Mouse (Mus musculus) kidney, postnatal 0 days (tissue): ENCODE results near the gene Slc25a27. TPM values are rescaled to one million over a fixed set of nuclear protein-coding genes. Genes with fewer than 3 reads are reported as not detected.

Experiments
- ATAC-seq: fragments of 200-750 bp; cut with Nextera tagmentation; replicated peaks from 2 replicates; pipeline ENCODE4 v1.8.0; 2017; ENCODE audit warnings: low read depth, moderate number of reproducible peaks, moderate TSS enrichment, moderate library complexity; ENCODE audit not compliant: low FRiP score
- DNase-seq: peaks from one replicate; pipeline ENCODE4 v3.0.0-alpha.2; 2016; ENCODE audit warnings: low spot score
- H3K27ac ChIP-seq: fragments of 300-500 bp; sonication (generic); 2 replicates; pipeline ENCODE4 v1.5.1; 2014; ENCODE audit warnings: mild to moderate bottlenecking
- H3K27me3 ChIP-seq: fragments of 300-500 bp; sonication (generic); 2 replicates; pipeline ENCODE4 v1.6.1; 2014; ENCODE audit warnings: low read length, mixed read lengths; ENCODE audit not compliant: insufficient read depth
- H3K36me3 ChIP-seq: fragments of 300-500 bp; sonication (generic); 2 replicates; pipeline ENCODE4 v1.6.1; 2014; ENCODE audit warnings: low read length, mixed read lengths; ENCODE audit not compliant: insufficient read depth
- H3K4me1 ChIP-seq: fragments of 300-500 bp; sonication (generic); replicated peaks from 2 replicates; pipeline ENCODE4 v1.6.1; 2014; ENCODE audit warnings: antibody characterized with exemption, low read length, mixed read lengths; ENCODE audit not compliant: insufficient read depth
- H3K4me2 ChIP-seq: fragments of 300-500 bp; sonication (generic); 2 replicates; pipeline ENCODE4 v1.6.1; 2014; ENCODE audit warnings: mild to moderate bottlenecking, low read length, moderate library complexity, mixed read lengths
- H3K4me3 ChIP-seq: fragments of 300-500 bp; sonication (generic); replicated peaks from 2 replicates; pipeline ENCODE4 v1.5.1; 2014; ENCODE audit warnings: low read depth, low read length
- H3K9ac ChIP-seq: fragments of 300-500 bp; sonication (generic); 2 replicates; pipeline ENCODE4 v1.6.1; 2014; ENCODE audit warnings: low read depth, low read length
- H3K9me3 ChIP-seq: fragments of 300-500 bp; sonication (generic); replicated peaks from 2 replicates; pipeline ENCODE4 v1.6.1; 2016; ENCODE audit warnings: low read length, inconsistent platforms, mixed read lengths
- CTCF ChIP-seq: IDR thresholded peaks from 2 replicates; pipeline ENCODE4 v1.5.1; 2016; ENCODE audit warnings: antibody characterized with exemption, low read depth, mild to moderate bottlenecking, moderate library complexity
- WGBS: fragments of 180-500 bp; shearing (Covaris S2); extraction: QIAGEN DNeasy Blood & Tissue Kit; methylation state at CpG from one replicate; pipeline ENCODE4 v1.1.7; 2014; 5-methylcytosine and 5-hydroxymethylcytosine counted together
- polyA plus RNA-seq: library from polyadenylated mRNA; unstranded; fragments of >200 nt; fragmentation: Nextera tagmentation; extraction: Ambion mirVana; gene quantifications from 2 replicates; pipeline ENCODE4 v1.2.1, GENCODE M21; 2015

Gene Slc25a27
- polyA plus RNA-seq, 1 experiment from 2014 or later: 6.8 TPM

GRCm38 (mm10) chr17:43677317-43677716 is 10.3 kb upstream of the Slc25a27 start:
- no peak for TF ChIP-seq CTCF
- H3K27me3 ChIP-seq: no peaks in the 10 kb centered on the region
- H3K27ac ChIP-seq: no peak overlapping the region
- WGBS: 30% methylated on average over 1 of the region's 1 CpGs
- H3K4me3 ChIP-seq: no peak overlapping the region
- H3K9ac ChIP-seq: no peak overlapping the region
- H3K4me2 ChIP-seq: no peak overlapping the region
- H3K36me3 ChIP-seq: no peaks in the 10 kb centered on the region
- DNase-seq (no peak), ATAC-seq (no peak)
- no peaks in the 10 kb centered on the region for H3K9me3 ChIP-seq
- H3K4me1 ChIP-seq: no peaks in the 10 kb centered on the region; the same call in 1 of the 2 replicates

DNA sequence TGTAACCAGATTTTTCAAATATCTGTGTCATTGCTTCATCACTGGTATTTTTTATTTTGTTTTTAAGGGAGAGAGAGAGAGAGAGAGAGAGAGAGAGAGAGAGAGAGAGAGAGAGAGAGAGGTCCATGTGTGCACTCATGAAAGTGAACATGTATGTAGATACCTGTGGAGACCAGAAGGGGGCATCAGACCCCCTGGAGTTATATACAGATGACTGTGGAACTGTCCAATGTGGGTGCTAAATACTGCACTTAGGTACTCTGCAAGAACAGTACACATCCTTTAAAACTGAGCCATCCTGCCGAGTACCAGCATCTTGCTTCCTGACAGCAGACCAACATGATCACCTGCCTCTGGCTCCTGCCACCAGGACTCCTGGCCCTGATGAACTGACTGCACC is 9.2 kb upstream of the Slc25a27 start:
- 100% methylated on average over 1 of the region's 1 CpGs for WGBS
- peak; percentile 24; the same call in 1 of the 2 replicates for TF ChIP-seq CTCF

GRCm38 (mm10) chr17:43675228-43675627 is 8.2 kb upstream of the Slc25a27 start:
- H3K9me3 ChIP-seq: no peaks in the 10 kb centered on the region
- no peak overlapping the region for H3K27ac ChIP-seq
- H3K9ac ChIP-seq: no peak overlapping the region
- 65% methylated on average over 1 of the region's 1 CpGs for WGBS
- no peaks in the 10 kb centered on the region for H3K36me3 ChIP-seq
- DNase-seq: peak; percentile 51
- TF ChIP-seq CTCF: no peak
- no peak for ATAC-seq
- no peaks in the 10 kb centered on the region; the same call in 1 of the 2 replicates for H3K4me1 ChIP-seq
- H3K4me3 ChIP-seq: no peak overlapping the region
- H3K4me2 ChIP-seq: no peak overlapping the region
- H3K27me3 ChIP-seq: no peaks in the 10 kb centered on the region

More for the DNA sequence above, 9.2 kb upstream of the Slc25a27 start:
- DNase-seq (no peak), ATAC-seq (no peak)
- no peaks in the 10 kb centered on the region for H3K9me3 ChIP-seq
- H3K4me2 ChIP-seq: no peak overlapping the region
- no peaks in the 10 kb centered on the region for H3K27me3 ChIP-seq
- H3K9ac ChIP-seq: no peak overlapping the region
- no peaks in the 10 kb centered on the region; the same call in 1 of the 2 replicates for H3K4me1 ChIP-seq
- no peak overlapping the region for H3K27ac ChIP-seq
- no peaks in the 10 kb centered on the region for H3K36me3 ChIP-seq
- no peak overlapping the region for H3K4me3 ChIP-seq

DNA sequence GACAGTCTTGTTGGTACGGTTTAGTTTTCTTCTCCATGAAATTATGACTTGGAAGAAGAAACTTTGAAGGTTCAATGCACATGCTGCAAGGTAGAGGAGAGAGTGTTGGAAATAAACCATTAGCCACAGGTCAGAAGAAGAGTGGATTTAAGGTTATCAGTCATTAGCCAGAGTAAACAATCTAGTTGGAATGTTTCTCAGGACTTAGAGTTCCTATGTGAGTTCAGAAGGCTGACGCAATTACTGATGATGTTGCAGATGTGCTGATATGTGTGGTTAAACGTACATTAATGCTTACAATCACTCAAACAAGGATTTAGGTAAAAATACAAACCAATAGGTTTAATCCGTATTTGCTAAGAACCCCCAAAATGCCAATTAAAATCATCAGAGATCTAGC is 4.9 kb upstream of the Slc25a27 start:
- Histone ChIP-seq H3K4me2 (no peak overlapping the region), H3K27me3 (no peaks in the 10 kb centered on the region), H3K4me1 (no peaks in the 10 kb centered on the region), H3K9me3 (no peaks in the 10 kb centered on the region), H3K27ac (no peak overlapping the region), H3K9ac (no peak overlapping the region), H3K36me3 (no peaks in the 10 kb centered on the region), H3K4me3 (no peak overlapping the region)
- 70% methylated on average over 4 of the region's 4 CpGs for WGBS
- DNase-seq: no peak
- ATAC-seq: no peak
- no peak for TF ChIP-seq CTCF

GRCm38 (mm10) chr17:43669145-43669695 is 2.2 kb upstream of the Slc25a27 start:
- 0 out of 2 replicates have a peak, but pooled peaks cover 7% of the 10 kb centered on the region for H3K4me1 ChIP-seq
- DNase-seq (no peak), ATAC-seq (no peak)
- H3K27me3 ChIP-seq: no peaks in the 10 kb centered on the region
- H3K36me3 ChIP-seq: no peaks in the 10 kb centered on the region
- WGBS: 58% methylated on average over 6 of the region's 6 CpGs
- H3K9me3 ChIP-seq: no peaks in the 10 kb centered on the region
- H3K27ac ChIP-seq: no peak overlapping the region
- peak overlapping the region; percentile 99; the same call in 1 of the 2 replicates for H3K4me2 ChIP-seq
- H3K4me3 ChIP-seq: no peak overlapping the region
- H3K9ac ChIP-seq: no peak overlapping the region
- no peak for TF ChIP-seq CTCF

- Histone ChIP-seq H3K4me3 (peak within 1 kb of the TSS; percentile 77), H3K9ac (peak within 1 kb of the TSS; percentile 66), H3K9me3 (no peaks in the 10 kb centered on the region), H3K27me3 (no peaks in the 10 kb centered on the region), H3K4me2 (peak within 1 kb of the TSS; percentile 99), H3K36me3 (no peaks in the 10 kb centered on the region), H3K27ac (peak within 1 kb of the TSS; percentile 48; the same call in 1 of the 2 replicates), H3K4me1 (0 out of 2 replicates have a peak, but pooled peaks cover 7% of the 10 kb centered on the region)
- ATAC-seq (no peak), DNase-seq (no peak)
- WGBS: under 1% methylated on average over 17 of the region's 17 CpGs
- no peak for TF ChIP-seq CTCF
Measured at GRCm38 (mm10) chr17:43667290-43667843, 353 bp upstream of the Slc25a27 start, which contains the start of gene Cyp39a1. Cyp39a1 (plus strand) TSS chr17:43667425.
